Comparison of ENCODE assay signal across 11 mouse cellular contexts in the genomic region with DNA sequence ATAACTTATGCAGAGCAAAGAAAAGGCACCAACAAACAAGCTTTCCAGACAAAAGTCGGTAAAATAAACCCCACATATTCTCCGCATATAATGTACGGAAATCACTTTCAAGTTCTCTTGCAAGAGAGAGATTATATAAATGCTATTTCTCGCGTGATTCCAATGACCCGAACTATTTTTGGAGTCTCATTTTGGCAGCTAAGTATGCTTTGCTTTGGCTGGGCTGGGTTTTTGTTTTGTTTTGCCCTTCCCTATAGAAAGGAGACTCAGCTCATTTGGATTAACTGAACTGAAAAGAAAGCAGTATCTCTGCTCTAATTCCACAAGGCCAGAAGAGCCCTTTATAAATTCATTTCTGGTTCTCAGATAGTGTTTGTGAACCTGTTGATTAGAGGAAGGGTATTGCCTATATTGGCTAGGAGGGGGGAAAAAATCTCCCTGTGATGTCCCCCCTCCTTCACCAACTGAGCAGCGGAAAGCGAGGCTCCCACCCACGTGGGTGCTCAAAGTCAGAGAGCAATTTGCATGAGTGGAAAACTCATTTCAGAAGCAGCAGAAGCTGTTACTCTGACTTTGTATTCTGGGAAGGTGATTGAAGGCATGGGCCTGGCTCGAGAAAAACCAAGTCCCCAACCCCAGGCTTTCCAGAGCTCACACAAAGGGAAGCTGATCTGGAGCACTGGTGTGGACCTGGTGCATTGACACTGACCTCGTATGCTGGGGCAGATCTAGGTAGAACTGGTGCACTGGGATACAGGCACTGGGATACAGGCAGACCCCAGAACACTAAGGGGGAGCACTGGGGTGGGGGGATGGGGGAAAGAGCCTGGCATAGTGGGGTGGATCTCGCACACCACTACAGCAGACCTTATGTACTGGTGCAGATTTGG.
DNase-seq lines count a peak whose midpoint lies in the region; ATAC-seq lines count a peak whose summit lies in the region.
"Had no signal": no experiment of that assay in that cellular context is flagged by ENCODE, and none has a peak within 500 bp of the region (broad histone marks: within the 10 kb centered on the region; RNA-seq: fewer than 3 reads in every experiment).

No protein-coding gene starts in this region.

- H3K36me3 ChIP-seq in intestine, embryonic 16.5 days (ENCODE audit: control insufficient read depth, insufficient read depth, low read length): no peaks in the 10 kb centered on the region
- no peaks in the 10 kb centered on the region for H3K36me3 ChIP-seq in intestine, embryonic 15.5 days
- 0 out of 2 replicates have a peak, but pooled peaks cover 4% of the 10 kb centered on the region for H3K36me3 ChIP-seq in forebrain, embryonic 12.5 days (replicated peaks)
- H3K36me3 ChIP-seq in midbrain, embryonic 12.5 days: 0 out of 2 replicates have a peak, but pooled peaks cover 4% of the 10 kb centered on the region
- H3K36me3 ChIP-seq: liver, embryonic 12.5 days had no signal

- no peak overlapping the region for H3K4me2 ChIP-seq in intestine, embryonic 16.5 days (ENCODE audit: low read depth, low read length)
- no peak overlapping the region for H3K4me2 ChIP-seq in intestine, embryonic 15.5 days (replicated peaks)
- no peak overlapping the region for H3K4me2 ChIP-seq in forebrain, embryonic 12.5 days
- H3K4me2 ChIP-seq in midbrain, embryonic 12.5 days (replicated peaks): no peak overlapping the region
- H3K4me2 ChIP-seq: liver, embryonic 12.5 days had no signal

- H3K27ac ChIP-seq in intestine, embryonic 16.5 days (ENCODE audit: low read length): peak overlapping the region; percentile 16; the same call in 1 of the 2 replicates
- H3K27ac ChIP-seq in intestine, embryonic 15.5 days: no peak overlapping the region
- peak overlapping the region; percentile 75 for H3K27ac ChIP-seq in forebrain, embryonic 12.5 days
- peak overlapping the region; percentile 79 for H3K27ac ChIP-seq in midbrain, embryonic 12.5 days (replicated peaks)
- H3K27ac ChIP-seq: liver, embryonic 12.5 days had no signal

- no peaks in the 10 kb centered on the region for H3K9me3 ChIP-seq in intestine, embryonic 16.5 days (ENCODE audit: control insufficient read depth, low read length)
- H3K9me3 ChIP-seq in intestine, embryonic 15.5 days: no peaks in the 10 kb centered on the region
- no peaks in the 10 kb centered on the region for H3K9me3 ChIP-seq in forebrain, embryonic 12.5 days
- no peaks in the 10 kb centered on the region for H3K9me3 ChIP-seq in midbrain, embryonic 12.5 days
- H3K9me3 ChIP-seq: G1E; liver, embryonic 12.5 days had no signal

- peaks cover 11% of the 10 kb centered on the region for H3K4me1 ChIP-seq in intestine, embryonic 16.5 days (ENCODE audit: control insufficient read depth, insufficient read depth, low read length)
- H3K4me1 ChIP-seq in intestine, embryonic 15.5 days (replicated peaks): peaks cover 22% of the 10 kb centered on the region
- peaks cover 79% of the 10 kb centered on the region for H3K4me1 ChIP-seq in forebrain, embryonic 12.5 days
- peaks cover 72% of the 10 kb centered on the region for H3K4me1 ChIP-seq in midbrain, embryonic 12.5 days

- H3K27me3 ChIP-seq in intestine, embryonic 16.5 days (replicated peaks; ENCODE audit: control insufficient read depth, insufficient read depth, low read length): no peaks in the 10 kb centered on the region
- H3K27me3 ChIP-seq in intestine, embryonic 15.5 days (replicated peaks): no peaks in the 10 kb centered on the region
- H3K27me3 ChIP-seq in forebrain, embryonic 12.5 days: no peaks in the 10 kb centered on the region
- H3K27me3 ChIP-seq in midbrain, embryonic 12.5 days: no peaks in the 10 kb centered on the region
- H3K27me3 ChIP-seq: liver, embryonic 12.5 days had no signal

- H3K4me3 ChIP-seq in intestine, embryonic 16.5 days (ENCODE audit: low read length): no peak overlapping the region
- H3K4me3 ChIP-seq in intestine, embryonic 15.5 days (replicated peaks): no peak overlapping the region
- H3K4me3 ChIP-seq in forebrain, embryonic 12.5 days (replicated peaks): no peak overlapping the region
- no peak overlapping the region for H3K4me3 ChIP-seq in midbrain, embryonic 12.5 days
- H3K4me3 ChIP-seq: liver, embryonic 12.5 days had no signal

- peak; percentile 28 for DNase-seq in CD4-positive, CD25-positive, alpha-beta regulatory T cell, adult 2 months (ENCODE audit: low read depth, low spot score)
- no peak for DNase-seq in spleen, postnatal 4 days (ENCODE audit: low spot score in 2 of 2)
- DNase-seq: cerebellum, adult 11 months; right cerebral cortex, adult 18-20 months had no signal

- WGBS in intestine, embryonic 16.5 days: 69% methylated on average over 12 of the region's 12 CpGs
- 72% methylated on average over 12 of the region's 12 CpGs for WGBS in intestine, embryonic 15.5 days
- WGBS in forebrain, embryonic 12.5 days: 38% methylated on average over 12 of the region's 12 CpGs
- WGBS in midbrain, embryonic 12.5 days: 47% methylated on average over 12 of the region's 12 CpGs

- H3K9ac ChIP-seq in intestine, embryonic 16.5 days (ENCODE audit: low read depth, low read length): no peak overlapping the region
- no peak overlapping the region for H3K9ac ChIP-seq in intestine, embryonic 15.5 days
- no peak overlapping the region for H3K9ac ChIP-seq in forebrain, embryonic 12.5 days
- H3K9ac ChIP-seq in midbrain, embryonic 12.5 days (replicated peaks): 0 out of 2 replicates have a peak overlapping the region, but pooled peaks have one; percentile 7
- H3K9ac ChIP-seq: liver, embryonic 12.5 days had no signal

- no peak for ATAC-seq in intestine, embryonic 16.5 days
- ATAC-seq in intestine, embryonic 15.5 days: no peak
- no peak for ATAC-seq in forebrain, embryonic 12.5 days (ENCODE audit: low FRiP score)
- no peak for ATAC-seq in midbrain, embryonic 12.5 days (ENCODE audit: low FRiP score, low read depth)
- no peak for ATAC-seq in frontal cortex, adult (ENCODE audit: low TSS enrichment)
- ATAC-seq: liver, embryonic 12.5 days had no signal
